Mouse (Mus musculus): ENCODE results near the gene Sqor.

Sqor gene

GRCm38 (mm10) chr2:122765071-122765793 is at the start of gene Sqor:
Sqor (plus strand) TSS chr2:122765237.
- peak; percentile 58 to 78 for DNase-seq (ENCODE audit: low spot score in 2 of 2)

GRCm38 (mm10) chr2:122716301-122716842 is 48.7 kb upstream of the Sqor start:
- DNase-seq (ENCODE audit: low spot score in 2 of 2), result no peak

- no peak for DNase-seq (ENCODE audit: low spot score in 2 of 2)
These were observed 45.8 kb upstream of the Sqor start for GRCm38 (mm10) chr2:122719232-122719631.

- DNase-seq (ENCODE audit: low spot score in 2 of 2), result no peak
These were observed 44.5 kb upstream of the Sqor start for GRCm38 (mm10) chr2:122720564-122720963.

- DNase-seq (ENCODE audit: low spot score in 2 of 2), result peak; percentile 24 to 76
These were observed 39.4 kb upstream of the Sqor start for GRCm38 (mm10) chr2:122725604-122726003.

GRCm38 (mm10) chr2:122731456-122731855 is 33.6 kb upstream of the Sqor start:
- no peak for DNase-seq (ENCODE audit: low spot score in 2 of 2)

- DNase-seq (ENCODE audit: low spot score in 2 of 2), result peak; percentile 83 to 90
These were observed 26.9 kb upstream of the Sqor start, which contains the start of gene Bloc1s6 for GRCm38 (mm10) chr2:122737894-122738830. Bloc1s6 (plus strand) TSS chr2:122738503.

GRCm38 (mm10) chr2:122739023-122739422 is 26.0 kb upstream of the Sqor start:
- no peak for DNase-seq (ENCODE audit: low spot score in 2 of 2)

- no peak for DNase-seq (ENCODE audit: low spot score in 2 of 2)
These were observed 18.6 kb upstream of the Sqor start for GRCm38 (mm10) chr2:122746461-122746860.

GRCm38 (mm10) chr2:122753739-122754343 is 11.2 kb upstream of the Sqor start:
- DNase-seq (ENCODE audit: low spot score in 2 of 2), result peak; percentile 42 to 81

- DNase-seq (ENCODE audit: low spot score in 2 of 2), result no peak
These were observed 5.2 kb upstream of the Sqor start for GRCm38 (mm10) chr2:122759791-122760190.

- DNase-seq (ENCODE audit: low spot score in 2 of 2), result no peak
These were observed 2.0 kb upstream of the Sqor start for GRCm38 (mm10) chr2:122762991-122763390.

- no peak for DNase-seq (ENCODE audit: low spot score in 2 of 2)
These were observed 511 bp upstream of the Sqor start for GRCm38 (mm10) chr2:122764526-122764925.

- no peak for DNase-seq (ENCODE audit: low spot score in 2 of 2)
These were observed 733 bp downstream of the Sqor start for GRCm38 (mm10) chr2:122765794-122766145.

- DNase-seq (ENCODE audit: low spot score in 2 of 2), result peak in 1 of 2 experiments; percentile 14
These were observed 6.0 kb downstream of the Sqor start for GRCm38 (mm10) chr2:122771002-122771401.

- no peak for DNase-seq (ENCODE audit: low spot score in 2 of 2)
These were observed 7.9 kb downstream of the Sqor start for GRCm38 (mm10) chr2:122772899-122773298.

- no peak for DNase-seq (ENCODE audit: low spot score in 2 of 2)
These were observed 10.5 kb downstream of the Sqor start for GRCm38 (mm10) chr2:122775491-122775890.

GRCm38 (mm10) chr2:122776823-122777222 is 11.8 kb downstream of the Sqor start:
- no peak for DNase-seq (ENCODE audit: low spot score in 2 of 2)

GRCm38 (mm10) chr2:122779967-122780366 is 14.9 kb downstream of the Sqor start:
- DNase-seq (ENCODE audit: low spot score in 2 of 2), result no peak

- DNase-seq (ENCODE audit: low spot score in 2 of 2), result no peak
These were observed 15.4 kb downstream of the Sqor start for GRCm38 (mm10) chr2:122780447-122780846.

- no peak for DNase-seq (ENCODE audit: low spot score in 2 of 2)
These were observed 16.7 kb downstream of the Sqor start for GRCm38 (mm10) chr2:122781590-122782356.

Measured in spleen, postnatal 4 days (tissue).